Mouse (Mus musculus): Measurements from ENCODE around the gene Arl1.
"Not testable (repeated sequence)": the region's sequence is repeated elsewhere in the genome, so short reads cannot be mapped to it uniquely, and the experiment has no call there.

Arl1 gene

GRCm38 (mm10) chr10:88761524-88762212 is 31.0 kb downstream of the Arl1 start:
- DNase-seq (ENCODE audit: low read depth, low spot score) = no peak

GRCm38 (mm10) chr10:88765431-88766142 is 34.9 kb downstream of the Arl1 start:
- no peak for DNase-seq (ENCODE audit: low read depth, low spot score)

GRCm38 (mm10) chr10:88768961-88769360 is 38.3 kb downstream of the Arl1 start:
- no peak for DNase-seq (ENCODE audit: low read depth, low spot score)

GRCm38 (mm10) chr10:88769676-88770075 is 39.0 kb downstream of the Arl1 start:
- no peak for DNase-seq (ENCODE audit: low read depth, low spot score)

GRCm38 (mm10) chr10:88772965-88773364 is 42.3 kb downstream of the Arl1 start:
- not testable (repeated sequence) for DNase-seq (ENCODE audit: low read depth, low spot score)

- no peak for DNase-seq (ENCODE audit: low read depth, low spot score)
Observed at GRCm38 (mm10) chr10:88776206-88776605, 45.5 kb downstream of the Arl1 start.

- DNase-seq (ENCODE audit: low read depth, low spot score) = no peak
Observed at GRCm38 (mm10) chr10:88780716-88781115, 50.1 kb downstream of the Arl1 start.

- DNase-seq (ENCODE audit: low read depth, low spot score) = not testable (repeated sequence)
Observed at GRCm38 (mm10) chr10:88783135-88783534, 52.5 kb downstream of the Arl1 start.

GRCm38 (mm10) chr10:88783941-88784340 is 53.3 kb downstream of the Arl1 start:
- DNase-seq (ENCODE audit: low read depth, low spot score) = no peak

- no peak for DNase-seq (ENCODE audit: low read depth, low spot score)
Observed at GRCm38 (mm10) chr10:88784513-88784931, 53.9 kb downstream of the Arl1 start.

- DNase-seq (ENCODE audit: low read depth, low spot score) = no peak
Observed at GRCm38 (mm10) chr10:88793671-88794070, 63.0 kb downstream of the Arl1 start.
